Mouse (Mus musculus): ENCODE results near the gene Hsd17b2. TPM values are rescaled to one million over a fixed set of nuclear protein-coding genes. Genes with fewer than 3 reads are reported as not detected.
"Not testable (repeated sequence)": the region's sequence is repeated elsewhere in the genome, so short reads cannot be mapped to it uniquely, and the experiment has no call there.

The Hsd17b2 gene
- total RNA-seq, 2 experiments from 2014 or later, result not detected

- no peak for ATAC-seq (replicated peaks; ENCODE audit: poor library complexity)
Observed at GRCm38 (mm10) chr8:117712226-117712625, 10.5 kb downstream of the Hsd17b2 start.

DNA sequence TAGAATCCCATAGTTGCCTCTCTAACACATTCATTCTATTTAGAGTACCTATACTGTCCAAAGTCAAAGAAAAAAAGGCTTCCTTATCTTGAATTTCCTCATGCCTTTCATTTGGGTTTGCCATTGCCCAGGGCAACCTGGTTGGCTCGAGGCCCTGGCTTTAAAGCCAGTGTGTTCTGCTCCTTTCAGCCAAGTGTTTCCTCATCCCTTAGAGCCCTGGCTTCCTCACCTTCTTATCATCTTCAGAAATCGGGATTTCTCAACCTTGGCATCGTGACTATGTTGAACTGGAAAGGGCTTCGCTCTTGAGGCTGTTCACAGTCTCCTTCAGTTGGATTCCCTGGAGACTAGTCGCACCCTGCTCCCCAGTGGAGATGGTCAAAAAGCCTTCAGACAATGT is 12.9 kb downstream of the Hsd17b2 start:
- no peak for ATAC-seq (replicated peaks; ENCODE audit: poor library complexity)

DNA sequence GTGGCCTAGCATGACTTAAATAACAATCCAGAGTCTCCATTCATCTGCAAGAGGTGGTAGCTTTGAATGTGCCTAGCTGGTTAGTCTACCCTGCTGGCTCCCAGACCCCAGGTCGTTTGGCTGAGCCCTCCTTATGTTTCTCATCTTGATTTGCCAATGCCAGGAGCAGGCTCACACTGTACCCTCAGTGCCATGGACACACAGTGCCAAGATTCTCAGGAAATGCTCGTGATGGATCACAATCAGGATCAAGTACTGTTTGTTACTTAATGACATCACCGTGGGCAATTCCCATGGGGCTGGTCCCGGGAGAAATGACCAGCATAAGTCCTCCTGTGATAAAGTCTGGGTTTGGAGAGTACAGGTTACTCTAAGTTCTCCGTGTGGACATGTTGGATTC is 14.2 kb downstream of the Hsd17b2 start:
- ATAC-seq (replicated peaks; ENCODE audit: poor library complexity), result no peak

- ATAC-seq (replicated peaks; ENCODE audit: poor library complexity), result no peak
Observed at GRCm38 (mm10) chr8:117718152-117718860, 16.6 kb downstream of the Hsd17b2 start.

DNA sequence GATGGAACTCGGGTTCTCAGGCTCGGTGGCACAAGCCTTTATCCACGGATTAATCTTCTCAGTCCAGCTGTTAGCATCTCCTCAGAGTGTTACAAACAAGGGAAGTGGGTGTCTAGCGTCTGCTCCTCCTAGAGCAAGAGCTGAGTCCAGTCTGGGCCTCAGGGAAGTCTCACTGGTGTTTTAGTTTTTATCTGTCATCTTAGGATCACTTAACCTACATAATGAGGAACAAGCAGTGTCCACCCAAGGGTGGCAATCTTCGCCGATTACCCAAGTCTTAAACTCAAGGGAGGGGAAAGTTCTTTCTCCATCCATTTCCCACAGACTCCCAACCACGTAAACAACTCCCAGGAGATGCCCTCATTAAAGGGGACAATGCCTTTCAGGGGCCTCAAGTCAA is 24.8 kb downstream of the Hsd17b2 start:
- 0 out of 2 replicates have a peak, but pooled peaks have one; percentile 4 for ATAC-seq (replicated peaks; ENCODE audit: poor library complexity)

- ATAC-seq (replicated peaks; ENCODE audit: poor library complexity), result no peak
Observed at GRCm38 (mm10) chr8:117727561-117727960, 25.9 kb downstream of the Hsd17b2 start.

DNA sequence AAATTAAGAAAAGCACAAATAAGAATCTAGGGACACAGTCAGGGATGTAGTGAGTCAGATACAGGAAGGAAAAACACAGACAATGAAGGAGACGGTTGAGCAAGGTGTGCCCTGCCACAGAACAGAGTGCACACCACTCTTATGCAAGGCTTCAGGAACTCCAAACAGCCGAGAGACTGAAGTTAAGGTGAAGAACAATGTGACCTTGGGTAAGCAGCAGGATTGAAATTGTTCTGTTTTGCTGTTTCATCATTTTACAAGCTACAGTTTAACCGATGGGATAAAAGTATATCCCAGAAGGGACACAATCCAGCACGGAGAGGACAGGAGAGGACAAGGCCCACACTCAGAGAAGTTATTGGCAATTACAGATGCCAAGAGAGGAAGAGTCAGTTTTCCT is 26.5 kb downstream of the Hsd17b2 start:
- no peak for ATAC-seq (replicated peaks; ENCODE audit: poor library complexity)

DNA sequence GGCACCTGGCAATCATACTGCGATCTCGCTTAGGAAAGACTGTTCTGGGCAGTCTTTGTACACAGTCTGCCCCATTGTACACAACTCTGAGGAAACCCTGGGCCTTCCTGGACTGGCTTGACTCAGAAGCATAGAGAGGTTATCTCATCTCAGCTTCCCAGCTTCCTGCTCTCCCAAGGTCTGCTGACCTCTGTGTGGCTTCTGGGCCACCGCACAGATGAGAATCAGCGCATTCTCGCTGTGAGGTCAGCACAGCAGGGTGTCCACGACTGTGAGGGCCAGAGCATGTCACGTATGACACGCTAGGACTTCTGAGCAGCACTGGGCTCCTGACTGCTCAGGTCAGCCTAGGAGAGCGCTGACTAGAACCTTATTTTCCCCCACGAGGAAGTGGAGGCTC is 29.3 kb downstream of the Hsd17b2 start:
- ATAC-seq (replicated peaks; ENCODE audit: poor library complexity), result no peak

- no peak for ATAC-seq (replicated peaks; ENCODE audit: poor library complexity)
Observed at GRCm38 (mm10) chr8:117736657-117737175, 35.0 kb downstream of the Hsd17b2 start.

GRCm38 (mm10) chr8:117738206-117738605 is 36.5 kb downstream of the Hsd17b2 start:
- ATAC-seq (replicated peaks; ENCODE audit: poor library complexity), result not testable (repeated sequence)

GRCm38 (mm10) chr8:117740387-117740998 is 38.8 kb downstream of the Hsd17b2 start:
- ATAC-seq (replicated peaks; ENCODE audit: poor library complexity), result no peak

GRCm38 (mm10) chr8:117742431-117743012 is 40.8 kb downstream of the Hsd17b2 start:
- no peak for ATAC-seq (replicated peaks; ENCODE audit: poor library complexity)

DNA sequence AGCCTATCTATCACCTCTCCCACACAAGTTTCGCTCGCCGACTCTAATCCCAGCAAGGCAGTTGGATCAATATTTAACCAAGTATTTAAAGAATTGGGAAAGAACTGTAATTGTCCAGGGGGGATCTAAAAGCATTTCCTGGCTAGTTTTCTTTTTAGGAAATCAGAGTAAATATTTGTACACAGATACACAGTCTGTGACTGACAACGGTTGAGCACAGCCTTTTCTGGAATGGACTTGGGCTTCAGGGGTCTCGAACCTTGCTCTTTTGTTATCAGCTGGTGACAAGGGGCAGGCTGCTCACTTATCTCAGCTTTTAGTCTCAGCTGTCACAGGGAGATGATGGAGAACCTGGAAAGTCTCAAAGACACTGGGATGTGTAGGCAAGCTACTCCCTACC is 44.9 kb downstream of the Hsd17b2 start:
- ATAC-seq (replicated peaks; ENCODE audit: poor library complexity), result no peak

GRCm38 (mm10) chr8:117747428-117747827 is 45.7 kb downstream of the Hsd17b2 start:
- ATAC-seq (replicated peaks; ENCODE audit: poor library complexity), result no peak

- no peak for ATAC-seq (replicated peaks; ENCODE audit: poor library complexity)
Observed at GRCm38 (mm10) chr8:117747886-117748730, 46.4 kb downstream of the Hsd17b2 start.

- ATAC-seq (replicated peaks; ENCODE audit: poor library complexity), result no peak
Observed at GRCm38 (mm10) chr8:117749436-117749835, 47.7 kb downstream of the Hsd17b2 start.

DNA sequence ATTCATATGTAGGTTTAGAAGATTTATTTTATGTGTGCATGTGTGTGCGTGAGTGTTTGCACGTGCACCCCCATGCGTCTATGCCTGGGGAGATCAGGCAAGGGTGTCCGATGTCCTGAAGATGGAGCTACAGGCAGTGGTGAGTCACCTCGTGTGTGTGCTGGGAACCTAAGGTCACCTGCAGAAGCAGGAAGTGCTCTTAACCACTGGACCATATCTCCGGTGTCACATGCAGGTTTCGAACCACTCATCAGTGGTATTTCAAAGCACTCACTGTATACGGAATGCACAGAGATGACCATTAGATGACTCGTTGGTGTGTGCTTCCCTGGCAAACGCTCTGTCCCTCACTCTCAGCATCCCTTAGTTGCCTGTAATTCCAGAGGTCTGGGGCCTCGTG is 56.2 kb downstream of the Hsd17b2 start:
- no peak for ATAC-seq (replicated peaks; ENCODE audit: poor library complexity)

DNA sequence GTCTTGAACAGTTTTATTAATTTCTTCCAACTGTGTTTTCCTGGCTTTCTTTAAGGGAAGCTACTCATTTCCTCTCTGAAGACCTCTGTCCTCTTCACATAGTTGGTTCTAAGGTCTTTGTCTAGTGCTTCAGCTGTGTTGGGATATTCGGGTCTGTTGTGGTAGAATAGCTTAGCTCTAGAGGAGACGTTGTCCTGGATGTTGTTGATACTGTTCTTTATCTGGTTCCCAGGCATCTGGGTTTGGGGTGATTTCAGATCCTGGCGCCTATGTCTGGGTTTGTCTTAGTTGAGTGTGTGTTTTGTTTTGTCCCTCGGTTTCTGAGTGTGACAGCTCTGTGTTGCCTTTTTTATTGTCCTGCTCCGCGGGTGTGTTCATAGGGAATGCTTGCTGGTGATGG is 61.1 kb downstream of the Hsd17b2 start:
- no peak for ATAC-seq (replicated peaks; ENCODE audit: poor library complexity)

DNA sequence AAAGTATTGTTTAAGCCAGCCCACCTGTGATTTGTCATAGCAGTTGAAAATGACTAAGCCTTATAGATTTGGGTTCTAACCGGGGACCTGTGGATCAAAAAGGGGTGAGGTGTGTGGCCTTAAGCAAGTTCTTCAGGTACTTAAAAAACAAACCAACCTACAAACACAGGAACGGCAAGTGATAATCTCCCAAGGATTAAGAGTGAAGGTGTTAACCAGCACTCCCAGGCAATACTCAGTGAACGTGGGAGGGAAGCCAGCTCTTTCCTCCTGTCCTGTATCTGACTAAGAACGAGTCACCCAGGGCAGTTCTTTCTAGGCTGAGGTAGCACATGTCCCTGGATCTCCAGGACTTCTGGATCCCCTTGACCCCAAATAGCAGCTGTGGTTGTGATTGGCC is 62.9 kb downstream of the Hsd17b2 start:
- ATAC-seq (replicated peaks; ENCODE audit: poor library complexity), result no peak

DNA sequence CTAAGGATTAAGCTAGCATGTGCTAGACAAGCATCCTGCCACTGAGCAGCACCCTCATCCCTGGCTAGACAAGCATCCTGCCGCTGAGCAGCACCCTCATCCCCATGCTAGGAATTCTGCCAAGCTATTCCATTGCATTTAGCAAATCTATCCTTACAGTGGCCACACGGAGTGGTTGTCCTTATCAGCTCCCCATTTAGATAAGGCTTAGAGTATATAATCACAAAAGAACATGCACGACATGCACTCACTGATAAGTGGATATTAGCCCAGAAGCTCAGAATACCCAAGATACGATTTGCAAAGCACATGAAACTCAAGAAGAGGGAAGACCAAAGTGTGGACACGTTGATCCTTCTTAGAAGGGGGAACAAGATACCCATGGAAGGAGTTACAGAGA is 64.2 kb downstream of the Hsd17b2 start:
- ATAC-seq (replicated peaks; ENCODE audit: poor library complexity), result no peak

- no peak for ATAC-seq (replicated peaks; ENCODE audit: poor library complexity)
Observed at GRCm38 (mm10) chr8:117768971-117769370, 67.3 kb downstream of the Hsd17b2 start.

Data from megakaryocyte progenitor cell, adult 5-6 weeks (primary cell).